Mouse (Mus musculus): Measurements from ENCODE around the gene Defb23.

DNA sequence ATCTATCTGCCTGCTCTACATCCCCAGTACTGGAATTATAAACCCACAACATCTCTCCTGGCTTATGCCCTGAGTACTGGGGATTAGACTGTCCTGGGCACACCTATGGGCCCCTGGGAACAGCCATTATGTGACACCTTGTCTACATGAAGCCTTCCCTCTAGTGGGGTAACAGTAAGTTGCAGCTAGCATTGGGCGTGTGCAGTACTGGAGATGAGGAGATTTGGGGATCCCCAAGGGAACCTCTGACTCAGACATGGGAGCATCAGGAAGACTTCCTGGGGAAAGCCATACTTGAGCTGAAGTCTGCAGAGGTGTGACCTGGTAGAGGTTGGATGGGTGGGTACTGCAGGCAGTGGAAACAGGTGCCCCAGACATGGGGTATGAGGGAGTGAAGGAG lies 25.5 kb downstream of the Defb23 start:
- TF ChIP-seq POLR2A (IDR thresholded peaks at IDR 0.05; ENCODE audit: insufficient read depth, low read length) (no peak), CTCF (IDR thresholded peaks at IDR 0.05; ENCODE audit: low read depth, low read length) (no peak)

All from ES-Bruce4 (cell line).